ENCODE assay signal across 8 mouse cellular contexts in genomic region chr13:48545476-48546281, GRCm38 (mm10). TPM values are rescaled to one million over a fixed set of nuclear protein-coding genes. Genes with fewer than 3 reads are reported as not detected.
DNase-seq lines count a peak whose midpoint lies in the region; ATAC-seq lines count a peak whose summit lies in the region.

No protein-coding gene starts in this region.

- DNase-seq in CD4-positive, CD25-positive, alpha-beta regulatory T cell, adult 2 months (ENCODE audit: low read depth, low spot score) = peak; percentile 100
- DNase-seq in fat pad, adult 2 months (ENCODE audit: extremely low read depth, low read depth, low spot score) = peak; percentile 78
- DNase-seq in kidney, postnatal 10 days = peak; percentile 100
- DNase-seq in natural killer cell, adult 2 months (ENCODE audit: low spot score in 2 of 2) = peak; percentile 94 to 95

- H3K27ac ChIP-seq in brown adipose tissue, adult 24 weeks (replicated peaks; ENCODE audit: low read depth, low read length) = peak overlapping the region; percentile 99
- H3K27ac ChIP-seq in heart, embryonic 13.5 days (replicated peaks) = peak overlapping the region; percentile 99
- H3K27ac ChIP-seq in liver, embryonic 12.5 days = peak overlapping the region; percentile 98
- H3K27ac ChIP-seq in stomach, embryonic 15.5 days = peak overlapping the region; percentile 100

- WGBS in heart, embryonic 13.5 days = under 1% methylated on average over 62 of the region's 72 CpGs
- WGBS in liver, embryonic 12.5 days (ENCODE audit: insufficient replicate concordance) = under 1% methylated on average over 51 of the region's 72 CpGs
- WGBS in stomach, embryonic 15.5 days = under 1% methylated on average over 61 of the region's 72 CpGs

- peaks cover 7% of the 10 kb centered on the region for H3K4me1 ChIP-seq in brown adipose tissue, adult 24 weeks (ENCODE audit: control insufficient read depth, insufficient read depth, insufficient read length, low read length)
- H3K4me1 ChIP-seq in heart, embryonic 13.5 days = peaks cover 47% of the 10 kb centered on the region
- H3K4me1 ChIP-seq in liver, embryonic 12.5 days = peaks cover 38% of the 10 kb centered on the region
- peaks cover 15% of the 10 kb centered on the region for H3K4me1 ChIP-seq in stomach, embryonic 15.5 days

- H3K4me3 ChIP-seq in brown adipose tissue, adult 24 weeks (ENCODE audit: insufficient read depth, low read depth, low read length) = peak overlapping the region; percentile 93
- H3K4me3 ChIP-seq in heart, embryonic 13.5 days = peak overlapping the region; percentile 73
- peak overlapping the region; percentile 93 for H3K4me3 ChIP-seq in liver, embryonic 12.5 days
- peak overlapping the region; percentile 87 for H3K4me3 ChIP-seq in stomach, embryonic 15.5 days (replicated peaks)

- H3K27me3 ChIP-seq in heart, embryonic 13.5 days (replicated peaks) = no peaks in the 10 kb centered on the region
- H3K27me3 ChIP-seq in liver, embryonic 12.5 days (replicated peaks) = no peaks in the 10 kb centered on the region
- no peaks in the 10 kb centered on the region for H3K27me3 ChIP-seq in stomach, embryonic 15.5 days (replicated peaks)

- H3K4me2 ChIP-seq in heart, embryonic 13.5 days = peak overlapping the region; percentile 80
- peak overlapping the region; percentile 74 for H3K4me2 ChIP-seq in liver, embryonic 12.5 days
- H3K4me2 ChIP-seq in stomach, embryonic 15.5 days = peak overlapping the region; percentile 53

- no peaks in the 10 kb centered on the region for H3K9me3 ChIP-seq in heart, embryonic 13.5 days
- no peaks in the 10 kb centered on the region for H3K9me3 ChIP-seq in liver, embryonic 12.5 days (replicated peaks)
- H3K9me3 ChIP-seq in stomach, embryonic 15.5 days = no peaks in the 10 kb centered on the region

- peak; percentile 84 for ATAC-seq in heart, embryonic 13.5 days (ENCODE audit: extremely low read depth, insufficient number of reproducible peaks, low FRiP score, low TSS enrichment)
- ATAC-seq in liver, embryonic 12.5 days = peak; percentile 80
- peak; percentile 85 for ATAC-seq in stomach, embryonic 15.5 days (ENCODE audit: insufficient read depth, low FRiP score, low read depth)

- peak overlapping the region; percentile 99 for H3K9ac ChIP-seq in heart, embryonic 13.5 days
- H3K9ac ChIP-seq in liver, embryonic 12.5 days = peak overlapping the region; percentile 97
- peak overlapping the region; percentile 93 for H3K9ac ChIP-seq in stomach, embryonic 15.5 days

- H3K36me3 ChIP-seq in heart, embryonic 13.5 days = 0 out of 2 replicates have a peak, but pooled peaks cover 2% of the 10 kb centered on the region
- H3K36me3 ChIP-seq in liver, embryonic 12.5 days = 0 out of 2 replicates have a peak, but pooled peaks cover 4% of the 10 kb centered on the region
- H3K36me3 ChIP-seq in stomach, embryonic 15.5 days = no peaks in the 10 kb centered on the region

RNA-seq across cellular contexts. Expression of gene A830005F24Rik, which starts 32.3 kb away (rescaled TPM):
- not detected in 2 replicates for polyA plus RNA-seq in brown adipose tissue, adult 24 weeks (2012; ENCODE audit: insufficient read depth, insufficient read length, missing spikeins)
- 0.44 and 0.71 TPM in 2 replicates for polyA plus RNA-seq in heart, embryonic 13.5 days (2015; fragmentation: Nextera tagmentation; extraction: Ambion mirVana)
- polyA plus RNA-seq in liver, embryonic 12.5 days (2016; fragmentation: Nextera tagmentation; extraction: Ambion mirVana) = 0.32 and 0.35 TPM in 2 replicates
- 0.51 and 0.86 TPM in 2 replicates for polyA plus RNA-seq in stomach, embryonic 15.5 days (2015; fragmentation: Nextera tagmentation; extraction: Ambion mirVana)

RNA-seq across cellular contexts. Expression of gene Zfp169, which starts 32.4 kb away (rescaled TPM):
- polyA plus RNA-seq in brown adipose tissue, adult 24 weeks (2012; ENCODE audit: insufficient read depth, insufficient read length, missing spikeins) = 0.71 and 2.9 TPM in 2 replicates
- polyA plus RNA-seq in heart, embryonic 13.5 days (2015; fragmentation: Nextera tagmentation; extraction: Ambion mirVana) = 2.2 and 2.7 TPM in 2 replicates
- 1.6 and 2.5 TPM in 2 replicates for polyA plus RNA-seq in liver, embryonic 12.5 days (2016; fragmentation: Nextera tagmentation; extraction: Ambion mirVana)
- polyA plus RNA-seq in stomach, embryonic 15.5 days (2015; fragmentation: Nextera tagmentation; extraction: Ambion mirVana) = 3.2 and 4.0 TPM in 2 replicates

Comparison
In these comparisons a context has a peak if more than half of its experiments do, and no peak if none do; other contexts are left out.
1. Peak in every context shown above with its lines: DNase-seq, ATAC-seq, H3K4me3 ChIP-seq and H3K27ac ChIP-seq.